Mouse (Mus musculus) CH12.LX (cell line): ENCODE results near the gene Emx2. TPM values are rescaled to one million over a fixed set of nuclear protein-coding genes. Genes with fewer than 3 reads are reported as not detected.

ENCODE experiments used
- DNase-seq: peaks from one replicate; pipeline ENCODE4 v3.0.0-alpha.2; 2013; ENCODE audit errors: extremely low read depth
- H3K27ac ChIP-seq: 2 replicates; pipeline ENCODE4 v1.5.1; 2012; ENCODE audit warnings: low read depth, mild to moderate bottlenecking, control low read depth, moderate library complexity; ENCODE audit not compliant: insufficient read depth
- H3K27me3 ChIP-seq: replicated peaks from 2 replicates; pipeline ENCODE3; 2012; ENCODE audit warnings: inconsistent platforms
- H3K36me3 ChIP-seq, 2 experiments: replicated peaks in 1 of 2; 2 replicates each; pipeline versions ENCODE3 to v1.6.1; 2012; ENCODE audit warnings: inconsistent platforms in 1 of 2, low read length in 1 of 2, mild to moderate bottlenecking in 1 of 2, mixed read lengths in 1 of 2, moderate library complexity in 1 of 2; ENCODE audit not compliant: control insufficient read depth in 1 of 2, insufficient read depth in 1 of 2
- H3K4me1 ChIP-seq, 2 experiments: 2 replicates each; pipeline ENCODE4 v1.6.1; 2012; ENCODE audit warnings: inconsistent platforms in 1 of 2, moderate library complexity in 1 of 2; ENCODE audit not compliant: insufficient read depth in 2 of 2, control insufficient read depth in 1 of 2
- H3K4me2 ChIP-seq: 2 replicates; pipeline ENCODE4 v1.6.1; 2012; ENCODE audit warnings: low read depth, mild to moderate bottlenecking, control low read depth; ENCODE audit not compliant: poor library complexity, insufficient read depth, severe bottlenecking
- H3K4me3 ChIP-seq, 3 experiments: fragments of 150-350 bp in 1 of 3; sonication (generic) in 1 of 3; replicated peaks in 1 of 3; 2 replicates each; pipeline versions ENCODE3 to v1.5.1; 2011 to 2012; ENCODE audit warnings: low read depth in 2 of 3, low read length in 2 of 3, mild to moderate bottlenecking in 2 of 3, moderate library complexity in 2 of 3, control low read depth in 1 of 3, improper control_type of control experiment in 1 of 3, inconsistent platforms in 1 of 3, mixed read lengths in 1 of 3; ENCODE audit not compliant: poor library complexity in 1 of 3
- H3K79me2 ChIP-seq: replicated peaks from 2 replicates; pipeline ENCODE4 v1.6.1; 2012; ENCODE audit warnings: mild to moderate bottlenecking, moderate library complexity; ENCODE audit not compliant: control insufficient read depth, poor library complexity, insufficient read depth, severe bottlenecking; ENCODE audit errors: extremely low read depth
- H3K9ac ChIP-seq: 2 replicates; pipeline ENCODE4 v1.6.1; 2012; ENCODE audit warnings: low read depth, mild to moderate bottlenecking, control low read depth, moderate library complexity; ENCODE audit not compliant: insufficient read depth
- H3K9me3 ChIP-seq: replicated peaks from 2 replicates; pipeline ENCODE3; 2012; ENCODE audit warnings: low read length, inconsistent platforms, mixed read lengths
- ELF1 ChIP-seq: IDR thresholded peaks from 2 replicates; pipeline ENCODE4 v1.6.1; 2014; ENCODE audit warnings: low read depth, mild to moderate bottlenecking, inconsistent platforms, low read length, improper control_type of control experiment
- ETS1 ChIP-seq: conservative IDR thresholded peaks from 2 replicates; pipeline ENCODE4 v1.6.1; 2012; ENCODE audit warnings: low read depth, mild to moderate bottlenecking, inconsistent platforms, low read length, improper control_type of control experiment, moderate library complexity
- HCFC1 ChIP-seq: IDR thresholded peaks from 2 replicates; pipeline ENCODE4 v1.6.1; 2012; ENCODE audit warnings: low read depth, mild to moderate bottlenecking, inconsistent platforms, low read length, improper control_type of control experiment
- IRF4 ChIP-seq: IDR thresholded peaks from 2 replicates; pipeline ENCODE4 v1.6.1; 2014; ENCODE audit warnings: low read depth, mild to moderate bottlenecking, inconsistent platforms, low read length, improper control_type of control experiment
- JUN ChIP-seq: IDR thresholded peaks from 2 replicates; pipeline ENCODE4 v1.6.1; 2011; ENCODE audit warnings: low read depth, mild to moderate bottlenecking, low read length, improper control_type of control experiment, moderate library complexity; ENCODE audit not compliant: insufficient read depth
- MAX ChIP-seq: IDR thresholded peaks from 2 replicates; pipeline ENCODE4 v1.6.1; 2011; ENCODE audit warnings: low read length, improper control_type of control experiment
- MAZ ChIP-seq: IDR thresholded peaks from 2 replicates; pipeline ENCODE4 v1.6.1; 2012; ENCODE audit warnings: low read depth, mild to moderate bottlenecking, inconsistent platforms, low read length, improper control_type of control experiment, moderate library complexity
- MEF2A ChIP-seq: IDR thresholded peaks from 2 replicates; pipeline ENCODE4 v1.6.1; 2014; ENCODE audit warnings: low read depth, mild to moderate bottlenecking, inconsistent platforms, low read length, improper control_type of control experiment, borderline replicate concordance
- MXI1 ChIP-seq: IDR thresholded peaks from 2 replicates; pipeline ENCODE4 v1.6.1; 2011; ENCODE audit warnings: mild to moderate bottlenecking, low read depth, low read length, improper control_type of control experiment
- NELFE ChIP-seq: IDR thresholded peaks from 2 replicates; pipeline ENCODE4 v1.6.1; 2011; ENCODE audit warnings: low read depth, low read length, improper control_type of control experiment
- PAX5 ChIP-seq: IDR thresholded peaks from 2 replicates; pipeline ENCODE4 v1.6.1; 2012; ENCODE audit warnings: low read length, inconsistent platforms, mixed read lengths
- POLR2AphosphoS2 ChIP-seq: IDR thresholded peaks from 2 replicates; pipeline ENCODE4 v1.6.1; 2011; ENCODE audit warnings: low read depth, low read length, improper control_type of control experiment
- SIN3A ChIP-seq: IDR thresholded peaks from 2 replicates; pipeline ENCODE4 v1.6.1; 2012; ENCODE audit warnings: low read length, improper control_type of control experiment, inconsistent platforms
- SMC3 ChIP-seq: IDR thresholded peaks from 2 replicates; pipeline ENCODE4 v1.6.1; 2011; ENCODE audit warnings: low read depth, low read length, improper control_type of control experiment
- TBP ChIP-seq: conservative IDR thresholded peaks from 2 replicates; pipeline ENCODE4 v1.6.1; 2011; ENCODE audit warnings: low read depth, low read length, improper control_type of control experiment
- USF1 ChIP-seq: IDR thresholded peaks from 2 replicates; pipeline ENCODE4 v1.6.1; 2014; ENCODE audit warnings: low read depth, mild to moderate bottlenecking, inconsistent platforms, low read length, improper control_type of control experiment
- ZKSCAN1 ChIP-seq: IDR thresholded peaks from 2 replicates; pipeline ENCODE4 v1.6.1; 2012; ENCODE audit warnings: low read depth, inconsistent platforms, low read length, improper control_type of control experiment, borderline replicate concordance
- dilution Hi-C: fragments of 300-500 bp; cut with MboI; formaldehyde crosslinking; loops from 2 replicates; pipeline ENCODE4 v1.14.3; 2020; ENCODE audit warnings: low sequenced_read_pairs; ENCODE audit not compliant: extremely low pct_unique_long_range_greater_than_20kb, extremely low pct_ligation_motif_present
- in situ Hi-C: fragments of 300-500 bp; cut with MboI; formaldehyde crosslinking; loops from 3 replicates; pipeline ENCODE4 v1.14.3; 2019; ENCODE audit warnings: low sequenced_read_pairs, low pct_ligation_motif_present, low pct_unique_long_range_greater_than_20kb, mixed read lengths
- polyA plus RNA-seq: library from polyadenylated mRNA; unstranded; fragments of >175 nt; gene quantifications from 2 replicates; pipeline ENCODE4 v1.2.1, GENCODE M21; 2012; ENCODE audit warnings: low read depth; ENCODE audit not compliant: insufficient read length
- total RNA-seq, 2 experiments: library from RNA; depleted of rRNA; stranded (reverse); fragments of 300-350 nt in 1 of 2; fragments of >200 nt in 1 of 2; gene quantifications; 2 replicates each; pipeline ENCODE4 v1.2.3; 2012 to 2014

Gene Emx2
- total and polyA plus RNA-seq, 3 experiments = not detected

- H3K79me2 ChIP-seq = no peaks in the 10 kb centered on the region
- no peak overlapping the region for H3K27ac ChIP-seq
- peaks cover 24% of the 10 kb centered on the region for H3K9me3 ChIP-seq
- no peak overlapping the region for H3K4me3 ChIP-seq
- no peak overlapping the region for H3K4me2 ChIP-seq
- TF ChIP-seq ZKSCAN1 = no peak
- TF ChIP-seq MXI1 = no peak
- no peak for TF ChIP-seq TBP
- TF ChIP-seq IRF4 = no peak
- TF ChIP-seq SIN3A = no peak
- TF ChIP-seq NELFE = no peak
- no peaks in the 10 kb centered on the region for H3K36me3 ChIP-seq
- H3K9ac ChIP-seq = no peak overlapping the region
- H3K27me3 ChIP-seq = no peaks in the 10 kb centered on the region
- H3K4me1 ChIP-seq = no peaks in the 10 kb centered on the region
- DNase-seq = no peak
- in situ Hi-C loops (no loop called here), dilution Hi-C loops (no loop called here)
Observed at GRCm38 (mm10) chr19:59461481-59462421, 3.6 kb downstream of the Emx2 start.

DNA sequence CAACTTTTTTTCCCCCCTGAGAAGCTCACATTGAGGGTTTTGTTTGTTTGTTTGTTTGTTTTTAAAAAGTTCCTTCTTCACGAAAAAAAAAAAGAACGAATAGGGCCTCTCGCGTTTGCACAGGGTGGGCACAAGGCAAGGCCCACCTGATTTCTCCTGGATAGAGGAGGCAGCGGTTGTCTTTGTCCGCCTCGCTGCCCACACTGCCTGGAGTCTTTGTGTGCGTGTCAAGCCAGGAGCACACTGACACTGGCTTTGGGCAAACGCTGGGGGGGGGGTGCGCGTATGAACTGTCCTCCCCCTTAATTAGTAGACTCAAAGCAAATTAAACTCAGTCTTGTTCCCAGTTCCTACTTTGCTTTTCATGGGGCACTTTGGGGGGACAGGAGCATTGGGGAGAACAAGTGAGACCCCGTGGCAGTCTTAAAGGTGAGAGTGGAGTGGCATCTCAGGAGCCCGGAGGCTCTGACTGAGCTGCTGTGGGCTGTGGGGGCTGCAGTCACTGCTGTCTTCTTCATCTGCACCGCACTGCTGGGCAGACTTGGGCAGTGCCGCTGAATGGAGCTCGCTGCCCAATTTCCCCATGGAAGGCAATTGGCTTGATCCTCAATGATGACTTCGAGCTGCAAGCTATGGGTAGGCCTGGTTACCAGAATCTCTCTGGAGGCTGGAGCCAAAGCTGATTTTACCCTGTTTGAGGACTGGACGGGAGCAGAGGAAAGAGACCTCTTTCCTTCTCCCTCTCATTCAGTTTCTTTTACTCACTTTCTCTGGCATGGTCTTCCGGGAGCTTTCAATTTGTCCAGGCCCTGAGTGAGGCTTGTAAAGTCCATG, 4.5 kb downstream of the Emx2 start:
- H3K27ac ChIP-seq = no peak overlapping the region
- no peaks in the 10 kb centered on the region for H3K4me1 ChIP-seq
- TF ChIP-seq ZKSCAN1 (no peak), HCFC1 (no peak), ETS1 (no peak), MEF2A (no peak), ELF1 (no peak), TBP (no peak), JUN (no peak), POLR2AphosphoS2 (no peak), MAZ (no peak), MAX (no peak), PAX5 (no peak), SMC3 (no peak), USF1 (no peak)
- H3K9me3 ChIP-seq = peaks cover 20% of the 10 kb centered on the region
- H3K4me3 ChIP-seq = no peak overlapping the region
- H3K4me2 ChIP-seq = no peak overlapping the region
- no peaks in the 10 kb centered on the region for H3K36me3 ChIP-seq
- H3K79me2 ChIP-seq = no peaks in the 10 kb centered on the region
- in situ Hi-C loops = no loop called here
- no peaks in the 10 kb centered on the region for H3K27me3 ChIP-seq
- DNase-seq = no peak
- H3K9ac ChIP-seq = no peak overlapping the region
- dilution Hi-C loops = no loop called here
